Mouse (Mus musculus) midbrain, embryonic 14.5 days (tissue): Measurements from ENCODE around the gene Umad1. TPM values are rescaled to one million over a fixed set of nuclear protein-coding genes. Genes with fewer than 3 reads are reported as not detected.

Source experiments
- ATAC-seq: fragments of 200-750 bp; cut with Nextera tagmentation; 2 replicates; pipeline ENCODE4 v1.8.0; 2017; ENCODE audit warnings: moderate number of reproducible peaks, moderate library complexity; ENCODE audit not compliant: low FRiP score, low TSS enrichment
- DNase-seq: peaks from one replicate; pipeline ENCODE4 v3.0.0-alpha.2; 2015
- H3K27ac ChIP-seq: fragments of 300-500 bp; sonication (generic); replicated peaks from 2 replicates; pipeline ENCODE4 v1.5.1; 2014; ENCODE audit warnings: mild to moderate bottlenecking, low read depth, low read length, moderate library complexity
- H3K27me3 ChIP-seq: fragments of 300-500 bp; sonication (generic); 2 replicates; pipeline ENCODE4 v1.6.1; 2014; ENCODE audit warnings: low read length, control low read depth, mixed read lengths; ENCODE audit not compliant: control insufficient read depth, insufficient read depth
- H3K36me3 ChIP-seq: fragments of 300-500 bp; sonication (generic); 2 replicates; pipeline ENCODE4 v1.6.1; 2014; ENCODE audit warnings: low read length, control low read depth; ENCODE audit not compliant: control insufficient read depth, insufficient read depth
- H3K4me1 ChIP-seq: fragments of 300-500 bp; sonication (generic); 2 replicates; pipeline ENCODE4 v1.6.1; 2014; ENCODE audit warnings: mild to moderate bottlenecking, antibody characterized with exemption, low read length, control low read depth; ENCODE audit not compliant: control insufficient read depth, insufficient read depth
- H3K4me2 ChIP-seq: fragments of 300-500 bp; sonication (generic); 2 replicates; pipeline ENCODE4 v1.6.1; 2014; ENCODE audit warnings: mild to moderate bottlenecking, low read length, moderate library complexity
- H3K4me3 ChIP-seq: fragments of 300-500 bp; sonication (generic); replicated peaks from 2 replicates; pipeline ENCODE4 v1.5.1; 2014; ENCODE audit warnings: low read depth, low read length
- H3K9ac ChIP-seq: fragments of 300-500 bp; sonication (generic); replicated peaks from 2 replicates; pipeline ENCODE4 v1.6.1; 2014; ENCODE audit warnings: mild to moderate bottlenecking, low read length, moderate library complexity
- H3K9me3 ChIP-seq: fragments of 300-500 bp; sonication (generic); 2 replicates; pipeline ENCODE4 v1.6.1; 2016; ENCODE audit warnings: low read length, control low read depth, mixed read lengths; ENCODE audit not compliant: control insufficient read depth
- WGBS: fragments of 180-500 bp; shearing (Covaris S2); extraction: QIAGEN DNeasy Blood & Tissue Kit; methylation state at CpG from one replicate; pipeline ENCODE4 v1.1.7; 2014; 5-methylcytosine and 5-hydroxymethylcytosine counted together
- polyA plus RNA-seq: library from polyadenylated mRNA; unstranded; fragments of >200 nt; fragmentation: Nextera tagmentation; extraction: Ambion mirVana; gene quantifications from 2 replicates; pipeline ENCODE4 v1.2.1, GENCODE M21; 2014

The Umad1 gene
- polyA plus RNA-seq, 1 experiment from 2014 or later = 57.2 TPM

- 38% methylated on average over 6 of the region's 6 CpGs for WGBS
- Histone ChIP-seq H3K9me3 (no peaks in the 10 kb centered on the region), H3K4me3 (no peak overlapping the region), H3K36me3 (peaks cover 7% of the 10 kb centered on the region; the same call in 1 of the 2 replicates), H3K27me3 (no peaks in the 10 kb centered on the region), H3K4me1 (no peaks in the 10 kb centered on the region), H3K27ac (no peak overlapping the region), H3K4me2 (no peak overlapping the region), H3K9ac (no peak overlapping the region)
- ATAC-seq (no peak), DNase-seq (peak; percentile 75)
These were observed 15.4 kb downstream of the Umad1 start for GRCm38 (mm10) chr6:8274387-8275054.

GRCm38 (mm10) chr6:8275098-8275497 is 16.0 kb downstream of the Umad1 start:
- H3K27ac ChIP-seq = no peak overlapping the region
- no peak overlapping the region for H3K4me2 ChIP-seq
- H3K4me1 ChIP-seq = no peaks in the 10 kb centered on the region
- H3K27me3 ChIP-seq = no peaks in the 10 kb centered on the region
- H3K9ac ChIP-seq = no peak overlapping the region
- no peaks in the 10 kb centered on the region for H3K9me3 ChIP-seq
- H3K36me3 ChIP-seq = peaks cover 7% of the 10 kb centered on the region; the same call in 1 of the 2 replicates
- ATAC-seq (no peak; the same call in 1 of the 2 replicates), DNase-seq (peak; percentile 86)
- WGBS = 2% methylated on average over 1 of the region's 1 CpGs
- no peak overlapping the region for H3K4me3 ChIP-seq

GRCm38 (mm10) chr6:8276431-8276830 is 17.3 kb downstream of the Umad1 start:
- WGBS = 86% methylated on average over 4 of the region's 4 CpGs
- H3K4me3 ChIP-seq = no peak overlapping the region
- H3K9me3 ChIP-seq = no peaks in the 10 kb centered on the region
- no peak overlapping the region for H3K9ac ChIP-seq
- no peak for ATAC-seq
- no peak overlapping the region for H3K4me2 ChIP-seq
- H3K27ac ChIP-seq = no peak overlapping the region
- no peak for DNase-seq
- H3K36me3 ChIP-seq = peaks cover 4% of the 10 kb centered on the region; the same call in 1 of the 2 replicates
- H3K27me3 ChIP-seq = no peaks in the 10 kb centered on the region
- no peaks in the 10 kb centered on the region for H3K4me1 ChIP-seq

- peak; percentile 19 for DNase-seq
- WGBS = 72% methylated on average over 5 of the region's 5 CpGs
These were observed 19.4 kb downstream of the Umad1 start for GRCm38 (mm10) chr6:8278426-8279002.

GRCm38 (mm10) chr6:8283255-8283654 is 24.2 kb downstream of the Umad1 start:
- Histone ChIP-seq H3K4me3 (no peak overlapping the region), H3K4me1 (no peaks in the 10 kb centered on the region), H3K9ac (no peak overlapping the region), H3K36me3 (0 out of 2 replicates have a peak, but pooled peaks cover 3% of the 10 kb centered on the region), H3K4me2 (no peak overlapping the region), H3K27ac (no peak overlapping the region), H3K27me3 (no peaks in the 10 kb centered on the region), H3K9me3 (no peaks in the 10 kb centered on the region)
- no peak for ATAC-seq
- no peak for DNase-seq
- 83% methylated on average over 4 of the region's 4 CpGs for WGBS

More at GRCm38 (mm10) chr6:8278426-8279002, 19.4 kb downstream of the Umad1 start:
- no peaks in the 10 kb centered on the region for H3K4me1 ChIP-seq
- H3K27ac ChIP-seq = no peak overlapping the region
- H3K4me2 ChIP-seq = no peak overlapping the region
- no peak overlapping the region for H3K4me3 ChIP-seq
- H3K36me3 ChIP-seq = 0 out of 2 replicates have a peak, but pooled peaks cover 3% of the 10 kb centered on the region
- no peaks in the 10 kb centered on the region for H3K27me3 ChIP-seq
- H3K9ac ChIP-seq = no peak overlapping the region
- no peak for ATAC-seq
- H3K9me3 ChIP-seq = no peaks in the 10 kb centered on the region

GRCm38 (mm10) chr6:8285401-8285960 is 26.4 kb downstream of the Umad1 start:
- 83% methylated on average over 3 of the region's 3 CpGs for WGBS
- no peak for DNase-seq
- no peaks in the 10 kb centered on the region for H3K9me3 ChIP-seq
- H3K27me3 ChIP-seq = no peaks in the 10 kb centered on the region
- no peak for ATAC-seq
- no peak overlapping the region for H3K9ac ChIP-seq
- no peaks in the 10 kb centered on the region for H3K4me1 ChIP-seq
- H3K4me3 ChIP-seq = no peak overlapping the region
- H3K36me3 ChIP-seq = no peaks in the 10 kb centered on the region
- no peak overlapping the region for H3K4me2 ChIP-seq
- no peak overlapping the region for H3K27ac ChIP-seq

- Histone ChIP-seq H3K36me3 (no peaks in the 10 kb centered on the region), H3K27ac (no peak overlapping the region), H3K4me3 (no peak overlapping the region), H3K9me3 (no peaks in the 10 kb centered on the region), H3K9ac (no peak overlapping the region), H3K4me2 (no peak overlapping the region), H3K27me3 (no peaks in the 10 kb centered on the region), H3K4me1 (no peaks in the 10 kb centered on the region)
- DNase-seq (no peak), ATAC-seq (no peak)
- WGBS = over 99% methylated on average over 3 of the region's 3 CpGs
These were observed 27.1 kb downstream of the Umad1 start for GRCm38 (mm10) chr6:8286146-8286545.

GRCm38 (mm10) chr6:8288755-8289580 is 29.9 kb downstream of the Umad1 start:
- no peak for ATAC-seq
- DNase-seq = no peak
- H3K4me1 ChIP-seq = no peaks in the 10 kb centered on the region
- no peak overlapping the region for H3K4me2 ChIP-seq
- 79% methylated on average over 4 of the region's 4 CpGs for WGBS
- no peaks in the 10 kb centered on the region for H3K36me3 ChIP-seq
- H3K27me3 ChIP-seq = no peaks in the 10 kb centered on the region
- no peak overlapping the region for H3K9ac ChIP-seq
- no peaks in the 10 kb centered on the region for H3K9me3 ChIP-seq
- H3K27ac ChIP-seq = no peak overlapping the region
- H3K4me3 ChIP-seq = no peak overlapping the region
